Mouse (Mus musculus) liver, embryonic 11.5 days (tissue): ENCODE data around the gene Zswim8. TPM values are rescaled to one million over a fixed set of nuclear protein-coding genes. Genes with fewer than 3 reads are reported as not detected.
A peak's percentile ranks its signal among the peaks of the same experiment; 100 is the strongest.

Source experiments
- ATAC-seq: fragments of 200-750 bp; cut with Nextera tagmentation; replicated peaks from 2 replicates; pipeline ENCODE4 v1.8.0; 2017; ENCODE audit warnings: moderate number of reproducible peaks, mild to moderate bottlenecking, moderate TSS enrichment, moderate library complexity; ENCODE audit not compliant: low FRiP score
- DNase-seq: peaks from one replicate; pipeline ENCODE4 v3.0.0-alpha.2; 2017; ENCODE audit warnings: low spot score
- H3K27ac ChIP-seq: fragments of 300-500 bp; sonication (generic); 2 replicates; pipeline ENCODE4 v1.5.1; 2014; ENCODE audit warnings: mild to moderate bottlenecking, low read depth, low read length, control low read depth
- H3K27me3 ChIP-seq: fragments of 300-500 bp; sonication (generic); replicated peaks from 2 replicates; pipeline ENCODE4 v1.6.1; 2014; ENCODE audit warnings: low read length, mixed read lengths; ENCODE audit not compliant: control insufficient read depth, insufficient read depth
- H3K36me3 ChIP-seq: fragments of 300-500 bp; sonication (generic); 2 replicates; pipeline ENCODE4 v1.6.1; 2014; ENCODE audit warnings: mild to moderate bottlenecking, low read length, moderate library complexity, mixed read lengths; ENCODE audit not compliant: control insufficient read depth, insufficient read depth
- H3K4me1 ChIP-seq: fragments of 300-500 bp; sonication (generic); replicated peaks from 2 replicates; pipeline ENCODE4 v1.6.1; 2014; ENCODE audit warnings: low read length, mixed read lengths; ENCODE audit not compliant: control insufficient read depth, insufficient read depth
- H3K4me2 ChIP-seq: fragments of 300-500 bp; sonication (generic); 2 replicates; pipeline ENCODE4 v1.6.1; 2014; ENCODE audit warnings: mild to moderate bottlenecking, control low read depth, moderate library complexity
- H3K4me3 ChIP-seq: fragments of 300-500 bp; sonication (generic); 2 replicates; pipeline ENCODE4 v1.5.1; 2014; ENCODE audit warnings: low read depth, low read length, control low read depth
- H3K9ac ChIP-seq: fragments of 300-500 bp; sonication (generic); 2 replicates; pipeline ENCODE4 v1.6.1; 2014; ENCODE audit warnings: low read depth, low read length, control low read depth
- H3K9me3 ChIP-seq: fragments of 300-500 bp; sonication (generic); 2 replicates; pipeline ENCODE4 v1.6.1; 2016; ENCODE audit warnings: low read length, inconsistent platforms, mixed read lengths; ENCODE audit not compliant: control insufficient read depth
- WGBS: fragments of 180-500 bp; shearing (Covaris S2); extraction: QIAGEN DNeasy Blood & Tissue Kit; methylation state at CpG from one replicate; pipeline ENCODE4 v1.1.7; 2014; 5-methylcytosine and 5-hydroxymethylcytosine counted together
- polyA plus RNA-seq: library from polyadenylated mRNA; unstranded; fragments of >200 nt; fragmentation: Nextera tagmentation; extraction: Ambion mirVana; gene quantifications from 2 replicates; pipeline ENCODE4 v1.2.1, GENCODE M21; 2014

Zswim8 gene
- polyA plus RNA-seq: 12.0 and 17.2 TPM in 2 replicates

DNA sequence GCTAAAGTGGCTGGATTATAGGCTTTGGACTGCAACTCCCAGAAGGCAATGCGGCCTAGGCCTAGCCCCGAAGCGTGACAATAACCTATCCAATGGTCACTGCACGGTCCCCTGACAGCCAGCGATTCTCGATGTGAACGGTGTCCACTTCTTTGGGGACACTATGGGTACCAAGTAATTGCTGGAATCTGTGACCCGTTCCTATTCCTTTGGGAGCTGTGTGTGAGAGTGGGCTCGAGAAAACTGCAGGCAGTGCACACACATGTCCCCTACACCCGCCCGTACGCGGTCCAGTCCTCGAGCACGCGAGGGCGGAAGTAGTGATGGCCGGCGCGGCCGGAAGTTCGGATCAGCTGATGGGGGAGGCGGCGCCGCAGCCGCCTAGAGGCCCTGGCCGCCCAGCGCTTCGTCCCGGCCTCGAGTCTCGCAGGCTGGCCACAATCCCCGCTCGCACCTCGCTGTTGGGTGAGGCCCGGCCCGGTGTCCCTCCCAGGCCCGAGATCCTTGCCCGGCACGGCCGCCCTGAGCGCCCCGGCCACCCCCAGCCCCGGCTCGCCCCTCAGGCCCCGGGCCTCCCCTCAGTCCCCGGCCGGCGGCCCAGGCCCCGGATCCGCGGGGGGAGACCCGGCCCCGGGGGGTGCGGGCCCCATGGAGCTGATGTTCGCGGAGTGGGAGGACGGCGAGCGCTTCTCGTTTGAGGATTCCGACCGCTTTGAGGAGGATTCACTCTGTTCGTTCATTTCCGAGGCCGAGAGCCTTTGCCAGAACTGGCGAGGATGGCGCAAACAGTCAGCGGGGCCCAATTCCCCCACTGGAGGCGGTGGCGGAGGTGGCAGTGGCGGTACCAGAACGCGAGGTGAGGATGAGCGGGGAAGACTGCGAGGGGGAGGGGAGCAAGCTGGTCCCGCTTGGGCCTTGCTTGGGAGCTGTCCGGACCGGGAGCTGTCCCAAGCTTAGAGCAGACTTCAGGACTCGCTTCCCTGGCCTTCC, at the start of gene Zswim8:
Gene Zswim8, plus strand, starts transcription at position 352 of the 990 bp plus-strand sequence.
- under 1% methylated on average over 78 of the region's 80 CpGs for WGBS
- Histone ChIP-seq H3K27me3 (no peaks in the 10 kb centered on the region), H3K9me3 (no peaks in the 10 kb centered on the region), H3K4me2 (peak within 1 kb of the TSS; percentile 92), H3K27ac (peak within 1 kb of the TSS; percentile 67), H3K4me1 (peaks cover 13% of the 10 kb centered on the region), H3K9ac (peak within 1 kb of the TSS; percentile 91), H3K4me3 (peak within 1 kb of the TSS; percentile 97), H3K36me3 (peaks cover 21% of the 10 kb centered on the region; the same call in 1 of the 2 replicates)
- peak; percentile 91 for DNase-seq
- peak; percentile 83 for ATAC-seq

DNA sequence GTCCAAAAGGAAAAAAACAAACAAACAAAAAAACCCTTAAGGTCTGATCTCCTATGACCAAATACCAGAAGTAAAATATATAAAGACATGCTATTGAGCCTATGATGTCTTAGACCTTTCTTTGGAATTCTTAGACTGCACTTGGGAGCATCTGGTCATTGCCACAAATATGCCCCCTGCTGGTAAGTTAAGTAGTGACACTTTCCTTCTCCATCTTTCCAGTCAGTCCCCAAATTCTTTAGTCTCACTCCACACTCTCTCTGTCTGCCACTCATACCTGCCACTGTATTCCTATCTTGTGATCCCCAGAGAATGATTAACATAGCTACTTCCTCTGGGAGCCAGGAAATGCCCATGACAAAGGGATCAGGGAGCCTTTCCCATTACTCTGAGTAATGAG, 49.0 kb upstream of the Zswim8 start:
- no peak overlapping the region for H3K27ac ChIP-seq
- no peak overlapping the region for H3K9ac ChIP-seq
- H3K9me3 ChIP-seq: no peaks in the 10 kb centered on the region
- H3K36me3 ChIP-seq: no peaks in the 10 kb centered on the region
- ATAC-seq: no peak
- peaks cover 10% of the 10 kb centered on the region for H3K4me1 ChIP-seq
- no peak overlapping the region for H3K4me3 ChIP-seq
- H3K27me3 ChIP-seq: peaks cover 23% of the 10 kb centered on the region
- H3K4me2 ChIP-seq: no peak overlapping the region
- no peak for DNase-seq

DNA sequence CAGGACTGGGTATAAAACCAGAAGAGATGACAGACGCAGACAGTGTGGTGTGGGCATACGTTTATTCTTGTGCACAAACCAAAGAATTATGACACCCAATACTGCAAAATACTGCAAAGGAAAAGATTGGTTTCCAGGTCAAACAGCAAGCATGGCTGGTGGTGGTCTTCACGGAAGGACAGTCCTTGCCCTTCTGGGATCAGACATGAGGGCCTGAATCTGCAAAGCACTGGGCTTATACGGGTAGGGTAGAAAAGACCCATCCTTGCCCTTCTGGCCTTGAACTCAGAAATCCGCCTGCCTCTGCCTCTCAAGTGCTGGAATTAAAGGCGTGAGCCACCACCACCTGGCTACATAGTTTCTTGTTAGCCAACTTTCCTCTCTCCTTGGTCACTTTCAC, 48.5 kb upstream of the Zswim8 start:
- Histone ChIP-seq H3K36me3 (no peaks in the 10 kb centered on the region), H3K27ac (no peak overlapping the region), H3K9me3 (no peaks in the 10 kb centered on the region), H3K27me3 (peaks cover 26% of the 10 kb centered on the region), H3K4me3 (no peak overlapping the region), H3K4me2 (no peak overlapping the region), H3K9ac (no peak overlapping the region), H3K4me1 (peaks cover 10% of the 10 kb centered on the region)
- ATAC-seq (no peak), DNase-seq (no peak)
- WGBS: 81% methylated on average over 6 of the region's 6 CpGs

DNA sequence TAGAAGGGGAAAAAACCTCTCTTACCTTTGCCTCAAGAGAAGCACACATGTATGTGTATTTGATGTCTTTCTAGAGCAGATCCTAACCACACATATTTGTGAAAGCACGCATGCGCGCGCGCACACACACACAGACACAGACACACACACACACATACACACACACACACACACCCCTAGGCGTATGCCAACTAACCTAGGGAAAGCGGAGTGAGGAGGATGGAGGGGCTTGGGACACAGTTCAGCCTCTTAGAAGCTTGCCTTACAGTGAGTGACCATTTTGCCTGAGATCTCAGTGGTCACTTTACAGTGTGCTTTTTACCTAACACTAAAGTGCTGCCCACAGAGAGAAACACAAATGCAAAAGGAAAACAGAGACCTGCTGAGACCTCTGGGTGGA, 47.7 kb upstream of the Zswim8 start:
- Histone ChIP-seq H3K4me3 (no peak overlapping the region), H3K36me3 (no peaks in the 10 kb centered on the region), H3K27me3 (peaks cover 31% of the 10 kb centered on the region), H3K9me3 (no peaks in the 10 kb centered on the region), H3K9ac (no peak overlapping the region), H3K4me1 (peaks cover 10% of the 10 kb centered on the region), H3K4me2 (no peak overlapping the region), H3K27ac (no peak overlapping the region)
- WGBS: 93% methylated on average over 7 of the region's 7 CpGs
- DNase-seq (no peak), ATAC-seq (no peak)

DNA sequence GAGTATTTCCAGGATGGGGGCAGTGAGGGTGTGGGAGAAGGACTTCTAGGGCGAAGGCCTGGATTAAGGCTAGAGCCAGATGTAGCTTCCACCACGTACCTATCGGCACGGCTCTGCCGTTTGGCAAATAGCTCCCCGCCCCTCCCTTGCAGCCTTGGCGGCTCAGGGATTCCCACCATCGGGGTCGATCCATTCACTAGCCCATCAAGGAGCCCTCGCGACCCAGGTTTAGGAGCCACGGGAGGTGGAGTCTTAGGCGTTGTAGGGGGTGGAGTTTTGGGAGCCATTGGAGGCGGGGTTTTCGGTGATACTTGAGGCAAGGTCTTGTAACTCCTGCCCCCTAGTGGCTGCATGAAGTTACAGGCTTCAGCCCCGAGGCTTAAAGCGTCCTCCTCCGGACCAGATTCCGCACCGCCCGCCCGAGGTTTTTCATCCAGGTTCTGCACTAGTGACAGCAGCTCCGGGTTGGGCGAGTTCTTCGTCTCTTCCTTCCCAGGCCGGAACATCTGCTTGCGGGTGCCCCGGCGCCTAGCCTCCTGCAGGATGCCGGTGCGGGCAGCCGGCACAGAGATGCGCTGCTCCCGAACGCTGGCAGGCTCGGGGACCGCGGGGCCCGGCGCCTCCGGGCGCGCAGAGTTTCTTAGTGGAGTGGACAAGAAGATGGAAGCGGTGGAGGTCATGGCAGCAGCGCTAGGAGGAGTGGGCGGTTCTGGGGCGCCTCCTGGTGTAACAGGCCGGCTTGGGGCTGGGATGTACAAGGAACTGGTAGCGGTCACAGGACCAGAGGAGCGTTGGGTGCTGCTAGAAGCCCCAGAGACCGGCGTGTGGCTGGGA, 46.3 kb upstream of the Zswim8 start:
- Histone ChIP-seq H3K9ac (peak overlapping the region; percentile 60), H3K4me2 (peak overlapping the region; percentile 98), H3K27me3 (peaks cover 37% of the 10 kb centered on the region), H3K4me3 (peak overlapping the region; percentile 68), H3K9me3 (no peaks in the 10 kb centered on the region), H3K4me1 (peaks cover 10% of the 10 kb centered on the region), H3K27ac (peak overlapping the region; percentile 48), H3K36me3 (no peaks in the 10 kb centered on the region)
- DNase-seq (peak; percentile 84), ATAC-seq (peak; percentile 80)
- WGBS: 2% methylated on average over 52 of the region's 52 CpGs

DNA sequence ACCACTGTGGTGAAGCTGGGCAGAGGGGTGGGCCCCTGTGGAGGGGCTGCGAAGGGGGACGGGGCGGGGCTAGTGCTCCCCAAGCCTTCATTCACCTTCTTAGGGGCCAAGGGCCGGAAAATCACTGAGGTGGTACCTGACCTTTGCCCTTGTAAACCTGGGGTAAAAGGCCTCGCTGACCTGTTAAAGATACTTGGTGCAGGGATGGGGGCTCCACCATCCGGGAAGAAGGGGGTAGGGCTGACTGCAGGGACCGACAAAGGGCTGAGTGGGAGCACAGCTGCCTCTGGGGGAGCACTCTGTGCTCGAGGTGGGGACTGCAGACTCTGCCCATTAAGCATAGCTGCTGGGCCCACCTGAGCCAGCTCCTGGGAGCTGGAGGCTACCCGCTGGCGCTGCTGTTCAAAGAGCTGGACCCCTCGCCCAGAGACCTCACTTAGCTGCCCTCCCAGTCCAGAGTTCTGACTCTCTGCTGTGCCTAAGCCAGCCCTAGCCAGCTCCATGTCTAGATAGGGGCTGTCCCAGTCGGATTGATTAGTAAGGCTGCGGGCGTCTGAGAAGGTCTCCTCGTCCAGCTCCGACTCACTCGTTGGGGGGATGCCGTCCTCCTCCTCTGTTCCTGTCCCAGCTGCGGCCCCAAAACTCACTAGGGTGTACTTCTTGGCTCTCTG, 45.6 kb upstream of the Zswim8 start:
- peak overlapping the region; percentile 60 for H3K9ac ChIP-seq
- WGBS: 14% methylated on average over 19 of the region's 19 CpGs
- no peaks in the 10 kb centered on the region for H3K36me3 ChIP-seq
- peak overlapping the region; percentile 98 for H3K4me2 ChIP-seq
- ATAC-seq: peak; percentile 26; the same call in 1 of the 2 replicates
- H3K4me1 ChIP-seq: peaks cover 10% of the 10 kb centered on the region
- peaks cover 37% of the 10 kb centered on the region for H3K27me3 ChIP-seq
- peak overlapping the region; percentile 48 for H3K27ac ChIP-seq
- DNase-seq: peak; percentile 34
- H3K4me3 ChIP-seq: peak overlapping the region; percentile 68
- no peaks in the 10 kb centered on the region for H3K9me3 ChIP-seq

DNA sequence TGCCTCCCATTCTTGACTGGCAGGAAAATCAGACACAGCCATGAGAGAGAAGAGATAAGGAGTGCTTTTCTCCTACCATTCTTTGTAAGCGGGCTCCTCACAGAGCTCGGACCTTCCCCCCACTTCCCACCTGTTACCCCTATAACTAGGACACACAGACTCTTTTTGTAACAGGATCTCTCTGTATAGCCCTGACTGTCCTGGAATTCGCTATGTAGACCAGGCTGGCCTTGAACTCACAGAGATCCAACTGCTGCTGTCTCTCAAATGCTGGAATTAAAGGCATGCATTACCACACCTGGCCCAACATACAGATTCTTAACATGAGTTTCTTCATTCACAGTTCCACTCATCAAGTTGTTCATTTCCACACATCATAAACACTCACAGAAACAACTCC, 44.6 kb upstream of the Zswim8 start:
- Histone ChIP-seq H3K4me3 (no peak overlapping the region), H3K9ac (no peak overlapping the region), H3K4me1 (peaks cover 10% of the 10 kb centered on the region), H3K27ac (no peak overlapping the region), H3K9me3 (no peaks in the 10 kb centered on the region), H3K36me3 (no peaks in the 10 kb centered on the region), H3K4me2 (no peak overlapping the region), H3K27me3 (peaks cover 37% of the 10 kb centered on the region)
- 68% methylated on average over 3 of the region's 3 CpGs for WGBS
- no peak for DNase-seq
- ATAC-seq: no peak

DNA sequence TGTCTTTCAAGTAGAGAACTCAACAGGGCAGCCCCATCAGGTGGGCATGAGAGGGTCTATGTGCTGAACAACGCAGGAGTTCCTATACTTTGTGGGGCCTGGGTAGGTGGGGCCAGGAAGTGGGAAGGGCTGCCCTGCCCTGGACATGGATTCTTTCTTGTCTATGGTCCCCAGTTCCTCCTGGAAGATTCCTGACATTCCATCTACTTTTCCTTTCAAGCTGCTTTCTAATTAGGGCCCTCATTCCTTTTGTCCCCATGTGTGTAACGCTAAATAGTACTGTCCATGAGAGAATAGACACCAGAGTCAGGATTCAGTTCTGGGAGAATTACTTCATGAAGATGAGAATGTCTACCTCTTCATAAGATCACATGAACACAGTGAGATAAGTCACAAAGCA, 43.8 kb upstream of the Zswim8 start:
- Histone ChIP-seq H3K27me3 (peaks cover 37% of the 10 kb centered on the region), H3K4me1 (peaks cover 10% of the 10 kb centered on the region), H3K4me3 (no peak overlapping the region), H3K4me2 (no peak overlapping the region), H3K27ac (no peak overlapping the region), H3K9ac (0 out of 2 replicates have a peak overlapping the region, but pooled peaks have one; percentile 30), H3K36me3 (no peaks in the 10 kb centered on the region), H3K9me3 (no peaks in the 10 kb centered on the region)
- DNase-seq: no peak
- ATAC-seq: no peak
- WGBS: 60% methylated on average over 2 of the region's 2 CpGs
